Mouse (Mus musculus) frontal cortex, postnatal 10 days (tissue): ENCODE results near the gene Grb10.
A peak's percentile ranks its signal among the peaks of the same experiment; 100 is the strongest.

Experiments
- DNase-seq, 2 experiments: peaks; one replicate each; pipeline ENCODE4 v3.0.0; 2022; ENCODE audit warnings: low spot score in 2 of 2, mixed read lengths in 1 of 2

Grb10 gene

DNA sequence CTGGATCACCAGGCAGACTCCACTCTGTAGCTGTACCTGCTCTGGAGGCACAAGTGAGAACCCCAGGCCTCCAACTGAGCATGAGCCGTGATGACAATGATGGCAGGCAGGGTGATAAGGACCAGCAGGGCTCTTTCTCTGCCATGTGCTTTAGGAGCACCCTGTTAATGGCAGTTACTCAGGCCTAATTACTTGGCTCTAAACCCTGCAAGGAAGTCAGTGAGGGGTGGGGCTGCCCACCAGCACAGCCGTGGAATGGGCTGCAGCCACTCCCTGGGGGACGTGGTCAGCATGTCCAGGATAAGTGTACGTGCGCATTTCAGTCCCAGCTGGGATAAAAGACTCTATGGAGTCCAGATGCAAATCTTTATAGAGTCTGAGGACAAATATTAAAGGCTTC lies 5.7 kb downstream of the Grb10 start:
- DNase-seq = no peak

DNA sequence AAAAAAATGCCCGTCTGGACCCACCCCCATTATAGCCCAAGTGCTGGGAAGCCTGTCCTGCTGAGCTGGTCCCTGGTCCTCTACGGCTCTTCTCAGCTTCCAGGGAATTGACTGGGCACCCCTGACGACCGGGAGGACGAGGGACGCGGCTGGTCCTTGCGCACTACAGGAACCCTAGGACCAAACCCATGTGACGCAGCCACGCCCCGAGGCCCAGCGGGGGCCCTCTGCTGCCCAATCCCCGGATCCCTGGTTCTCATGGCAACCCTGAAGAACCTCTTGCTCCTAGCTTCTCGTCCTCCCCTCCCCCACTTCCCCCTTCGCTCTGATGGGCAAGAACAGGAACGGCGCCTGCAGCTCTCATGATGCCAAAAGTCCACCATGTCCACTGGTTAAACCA lies 11.8 kb downstream of the Grb10 start:
- DNase-seq = peak; percentile 62 to 77

DNA sequence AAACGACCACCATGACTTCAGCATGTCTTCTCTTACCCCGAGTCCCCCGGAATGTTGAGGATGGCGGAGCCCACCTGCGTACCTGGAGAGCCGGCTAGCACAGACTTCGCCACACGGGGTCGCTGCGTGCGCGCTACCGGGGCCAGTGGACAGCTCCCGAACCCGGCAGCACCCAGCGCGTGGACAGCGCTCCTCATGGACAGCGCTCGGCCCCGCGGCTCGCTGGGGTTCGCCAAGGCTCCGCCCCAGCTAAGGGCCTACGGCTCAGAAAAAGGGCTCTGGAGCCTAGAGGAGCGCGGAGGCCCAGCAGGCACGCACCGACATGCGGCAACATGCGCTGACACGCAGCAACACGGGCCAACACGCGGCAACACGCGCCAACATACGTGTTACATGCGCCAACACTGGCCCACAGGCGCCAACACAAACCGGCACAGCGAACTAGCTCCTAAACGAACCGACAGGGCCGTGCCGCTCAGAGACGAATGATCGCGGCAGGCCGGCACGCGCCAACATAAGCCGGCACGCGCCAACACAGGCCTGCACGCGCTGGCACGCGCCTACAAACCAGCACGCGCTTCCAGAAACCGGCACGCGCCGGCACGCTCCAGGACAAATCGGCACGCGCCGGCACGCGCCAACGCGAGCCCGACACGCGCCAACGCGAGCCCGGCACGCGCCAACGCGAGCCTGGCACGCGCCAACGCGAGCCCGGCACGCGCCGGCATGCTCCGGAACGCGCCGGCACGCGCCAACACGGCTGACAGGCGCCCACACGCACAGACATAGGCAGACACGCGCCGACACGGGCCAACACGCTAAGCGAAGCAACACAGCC lies 12.5 kb downstream of the Grb10 start:
- DNase-seq = peak; percentile 56 to 71

DNA sequence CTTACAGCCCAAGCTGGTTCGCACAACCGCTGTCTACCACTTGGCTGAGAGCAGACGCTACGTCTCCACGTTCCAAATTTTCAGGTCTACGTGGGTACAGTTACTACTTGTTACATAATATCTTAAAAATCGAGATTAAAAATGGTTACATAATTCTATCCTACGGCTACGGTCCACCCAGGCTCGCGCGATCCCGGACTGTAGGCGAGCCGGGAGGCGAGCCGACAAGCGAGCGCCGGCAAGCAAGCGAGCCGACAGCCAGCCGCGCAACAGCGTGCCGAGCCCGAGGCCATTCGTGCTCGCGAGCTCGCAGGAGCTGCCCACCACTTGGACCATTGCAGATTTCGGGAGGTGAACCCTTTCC lies 13.1 kb downstream of the Grb10 start:
- DNase-seq = no peak

DNA sequence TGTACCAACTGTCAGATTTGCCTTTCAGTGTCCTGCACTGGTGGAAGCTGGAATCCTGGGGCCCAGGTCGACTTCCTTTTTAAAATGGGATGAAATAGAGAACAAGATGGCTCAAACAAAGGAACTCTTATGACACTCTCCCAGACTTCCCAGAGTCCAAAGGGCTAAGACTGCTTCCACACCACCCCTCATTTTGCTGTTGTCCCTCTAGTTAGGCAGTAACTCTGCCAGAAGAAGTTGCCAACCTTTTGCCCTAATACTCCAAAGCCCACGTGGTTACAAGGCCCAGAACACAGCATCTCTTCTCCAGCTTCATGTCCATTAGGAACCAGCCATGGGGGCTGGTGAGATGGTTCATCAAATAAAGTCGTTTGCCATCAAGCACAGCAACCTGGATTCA lies 15.4 kb downstream of the Grb10 start:
- DNase-seq = no peak

DNA sequence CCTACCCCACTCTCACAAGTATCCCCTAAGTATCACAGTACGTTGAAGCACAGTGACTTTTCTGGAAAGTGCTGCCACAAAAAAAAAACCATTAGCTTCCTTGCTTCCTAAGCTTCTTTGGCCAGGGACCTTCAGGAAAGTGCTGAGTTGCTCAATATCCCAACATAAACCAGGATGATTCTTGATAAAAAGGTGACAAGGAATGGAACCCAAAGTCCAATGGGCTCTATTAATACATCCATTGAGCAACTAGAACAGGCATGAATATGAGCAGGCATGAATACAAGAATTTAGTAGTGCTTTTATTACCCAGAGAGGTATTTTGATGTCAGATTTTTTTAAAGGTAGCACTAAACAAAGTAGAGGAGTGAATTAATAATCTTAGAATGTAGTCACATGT lies 18.8 kb downstream of the Grb10 start:
- DNase-seq = no peak

DNA sequence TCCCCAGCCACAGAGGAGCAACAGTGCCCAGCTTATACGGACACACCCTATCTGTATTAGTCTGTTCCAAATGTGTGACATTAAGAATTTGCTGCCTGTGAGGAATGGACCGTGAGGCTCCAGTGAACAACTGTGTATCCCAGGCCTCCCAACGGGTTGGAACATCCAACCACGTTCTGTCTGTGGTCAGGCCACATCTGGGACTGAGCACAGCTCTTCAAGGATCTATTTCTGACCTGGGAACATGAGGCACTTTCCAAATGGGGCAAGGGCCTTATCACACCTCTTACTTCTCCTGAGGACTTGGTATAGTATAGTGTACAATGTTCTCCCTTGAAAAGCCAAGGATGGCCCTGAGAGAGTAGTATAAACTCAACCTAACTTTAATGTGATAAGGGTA lies 19.9 kb downstream of the Grb10 start:
- no peak for DNase-seq

DNA sequence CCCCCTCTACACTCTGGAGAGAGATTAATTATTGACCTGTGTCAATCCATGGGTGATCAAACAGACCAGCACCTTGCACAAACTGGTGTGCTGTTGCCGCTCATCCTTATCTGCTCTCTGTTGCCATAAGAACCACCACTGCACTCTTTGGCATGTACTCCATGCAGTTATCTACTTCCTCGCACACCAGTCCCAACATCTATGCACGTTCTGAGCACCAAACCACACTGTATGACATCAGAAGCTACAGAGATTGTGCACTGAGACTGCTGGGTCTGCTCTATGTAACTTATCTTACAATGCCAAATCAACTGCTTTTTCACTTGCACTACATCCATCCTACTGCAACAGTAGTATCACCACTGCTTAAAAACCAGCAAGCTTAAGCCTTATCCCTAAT lies 28.4 kb downstream of the Grb10 start:
- no peak for DNase-seq

DNA sequence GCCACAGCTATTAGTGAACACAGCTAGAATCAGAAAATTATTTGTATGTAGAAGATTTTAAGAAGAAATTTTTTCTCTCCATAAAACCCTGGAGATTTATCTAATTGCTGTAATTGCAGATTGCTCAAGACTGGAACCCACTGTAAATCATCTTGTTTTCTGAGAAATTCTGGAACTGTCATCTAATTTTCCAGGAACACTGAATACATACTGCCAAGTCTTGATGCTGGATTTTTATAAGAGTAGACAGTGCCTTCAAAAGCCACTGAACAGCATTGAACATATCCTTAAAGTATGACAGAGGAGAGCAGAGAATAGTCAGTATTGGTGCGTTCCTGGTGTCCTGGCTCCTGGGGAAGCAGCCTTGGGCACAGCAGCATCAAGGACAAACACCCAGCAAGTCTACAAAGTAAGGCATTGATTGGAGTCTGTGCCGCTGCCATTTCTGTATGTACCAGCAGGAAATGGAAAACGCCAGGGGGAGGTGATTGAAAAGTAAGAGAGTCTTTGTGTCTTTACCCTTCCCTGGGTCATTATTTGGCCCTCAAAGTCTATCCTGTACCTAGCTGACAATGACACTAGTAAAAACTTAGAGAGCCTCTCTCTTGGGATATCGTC lies 38.1 kb downstream of the Grb10 start:
- DNase-seq = no peak

DNA sequence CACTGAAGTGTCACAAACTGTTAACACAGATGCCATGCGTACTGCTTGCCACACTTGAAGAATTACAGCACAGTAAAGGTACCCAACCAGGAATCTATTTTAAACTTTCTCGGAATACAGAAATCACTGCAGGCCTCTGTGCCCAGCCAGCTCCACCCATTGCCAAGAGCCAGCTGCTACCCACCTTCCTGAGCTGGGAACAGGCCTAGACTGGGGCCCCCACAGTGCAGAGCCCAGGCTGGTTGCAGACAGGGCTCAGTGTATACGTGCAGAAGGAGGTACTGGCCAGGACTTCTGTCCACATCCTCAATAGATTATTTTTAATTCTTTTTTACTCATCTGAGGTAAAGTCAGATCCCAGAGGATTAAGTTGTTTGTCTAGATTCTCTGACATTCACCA lies 39.6 kb downstream of the Grb10 start:
- DNase-seq = no peak

DNA sequence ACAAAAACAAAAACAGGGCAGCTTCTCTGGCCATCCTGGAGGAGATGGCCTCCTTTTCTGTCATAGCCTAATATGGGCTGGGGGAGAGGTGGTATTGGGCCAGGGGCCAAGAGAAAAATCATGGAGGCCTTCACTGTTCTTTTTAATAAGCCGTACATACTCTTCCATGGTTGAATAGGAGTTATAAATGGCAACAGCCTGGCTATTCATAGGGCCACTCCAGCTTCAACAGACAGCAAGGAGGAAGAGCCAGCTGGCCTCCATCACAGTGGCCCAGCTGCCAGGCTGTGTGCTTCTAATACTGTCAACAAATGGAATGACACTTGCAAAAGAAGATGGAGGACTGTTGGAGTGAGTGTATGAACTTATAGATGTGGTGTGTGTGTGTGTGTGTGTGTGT lies 41.4 kb downstream of the Grb10 start:
- peak in 1 of 2 experiments; percentile 7 for DNase-seq

DNA sequence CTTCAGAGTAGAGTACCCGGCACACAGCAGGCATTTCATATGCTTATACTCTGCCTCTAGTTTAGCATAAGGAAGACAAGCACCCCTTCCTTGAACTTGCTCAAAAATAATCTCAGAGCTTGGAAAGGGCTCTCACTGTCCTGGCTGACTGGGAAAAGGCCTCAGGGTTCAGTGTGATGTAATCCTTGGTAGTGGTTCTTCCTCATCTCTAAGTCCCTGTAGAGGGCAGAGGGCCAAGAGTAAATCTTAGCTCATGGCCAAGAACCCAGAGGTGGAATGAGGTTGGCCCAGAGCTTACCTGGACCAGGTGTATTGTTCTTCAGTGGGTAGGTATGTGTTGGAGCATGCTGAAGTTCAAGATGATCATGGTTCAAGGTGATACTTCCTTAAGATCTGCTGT lies 43.1 kb downstream of the Grb10 start:
- DNase-seq = no peak

DNA sequence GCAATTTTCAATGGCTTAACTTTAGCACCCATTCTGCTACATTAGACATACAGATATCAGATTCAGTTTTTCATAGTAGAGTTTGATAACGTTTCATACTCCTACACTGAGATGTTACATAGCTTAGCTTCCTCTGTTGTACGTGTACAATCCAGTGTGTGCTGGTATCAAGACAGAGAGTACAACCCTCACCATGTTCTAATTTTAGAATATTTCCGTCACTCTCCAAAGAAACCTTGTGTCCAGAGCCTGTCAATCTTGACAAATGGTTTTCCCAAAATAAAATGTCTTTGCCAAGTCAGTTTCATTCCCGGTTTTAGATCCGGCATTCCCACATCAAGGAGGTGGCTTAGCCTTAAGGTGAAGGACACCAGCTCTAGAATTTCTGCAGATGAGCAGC lies 44.7 kb downstream of the Grb10 start:
- DNase-seq = no peak

DNA sequence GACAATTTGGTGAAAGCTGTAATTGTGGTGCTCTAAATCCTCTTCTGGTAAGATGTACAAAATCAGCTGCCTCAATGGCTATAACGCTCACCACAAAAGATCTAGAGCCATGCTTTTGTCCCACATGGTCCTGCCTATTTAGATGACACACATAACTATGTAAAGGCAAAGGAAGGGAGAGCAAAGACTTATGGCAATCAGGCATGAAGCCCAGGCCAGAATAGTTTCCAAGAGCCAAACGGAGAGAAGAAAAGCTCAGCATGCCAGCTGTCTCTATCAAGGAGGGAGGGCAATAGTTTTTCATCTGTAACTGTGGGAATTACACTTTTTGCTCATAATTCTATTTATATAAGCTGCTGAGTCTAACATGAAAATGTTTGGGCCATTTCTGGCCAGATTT lies 45.3 kb downstream of the Grb10 start:
- no peak for DNase-seq

DNA sequence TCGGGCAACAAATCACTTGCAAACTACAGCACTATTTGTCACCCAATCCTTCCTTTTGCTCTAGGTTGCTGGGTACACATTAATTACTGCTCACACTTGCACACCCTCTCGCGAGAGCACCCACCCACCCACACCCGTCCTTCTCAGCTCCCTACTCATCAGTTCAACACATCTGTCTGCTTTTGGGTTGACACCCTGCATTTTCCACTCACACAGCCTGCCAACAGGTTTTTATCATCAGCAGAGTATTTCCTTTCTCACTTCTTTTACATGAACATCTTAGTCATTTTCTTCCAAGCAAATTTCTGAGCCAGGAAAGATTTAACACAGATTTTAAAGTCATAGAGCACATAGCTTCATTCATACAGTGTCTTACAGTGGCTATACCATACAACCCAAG lies 48.6 kb downstream of the Grb10 start:
- no peak for DNase-seq

DNA sequence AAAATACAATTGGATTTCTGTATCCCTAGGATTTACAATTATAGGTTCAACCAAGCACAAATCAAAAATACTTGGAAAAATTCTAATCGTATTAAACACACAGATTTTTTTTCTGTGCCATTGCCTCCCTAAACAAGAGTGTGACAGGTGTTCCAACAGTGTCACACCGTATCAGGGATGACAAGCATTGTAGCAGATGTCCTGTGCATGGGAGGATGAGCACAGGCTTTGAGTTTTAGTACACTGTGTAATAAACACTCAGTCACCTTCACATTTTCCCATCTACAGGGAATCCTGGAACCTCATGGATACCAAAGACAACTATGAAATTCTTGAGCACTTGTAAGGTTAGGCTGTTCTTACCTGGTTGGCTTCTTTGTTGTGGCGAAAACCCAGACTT lies 51.2 kb downstream of the Grb10 start:
- no peak for DNase-seq

DNA sequence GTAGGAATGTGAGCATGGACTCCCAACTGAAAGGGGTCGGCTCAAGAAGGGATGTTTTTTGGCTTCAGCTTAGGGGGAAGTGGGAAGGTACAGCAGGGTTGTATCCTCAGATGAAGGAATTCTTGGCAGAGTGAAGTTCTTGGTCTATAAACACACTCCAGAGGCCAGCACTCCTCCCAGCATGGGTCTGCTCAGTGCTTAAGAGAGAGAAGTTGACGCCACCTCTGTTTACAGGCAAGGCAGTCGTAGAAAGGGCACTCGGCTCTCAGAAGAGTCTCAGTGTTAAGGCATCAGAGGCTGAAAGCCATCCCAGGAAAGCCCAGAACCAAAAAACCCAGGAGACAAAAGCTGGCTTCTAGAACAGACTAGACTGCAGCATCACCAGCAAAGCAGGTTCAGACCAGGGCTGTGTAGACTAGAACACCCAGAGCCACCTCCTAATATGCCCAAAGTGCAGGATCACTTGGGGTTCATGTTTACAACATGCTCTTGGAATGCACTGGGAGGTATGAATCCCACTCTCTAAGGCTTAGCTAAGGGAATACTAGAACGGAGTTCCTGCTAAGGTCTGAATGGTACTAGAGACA lies 59.8 kb downstream of the Grb10 start:
- DNase-seq = no peak

DNA sequence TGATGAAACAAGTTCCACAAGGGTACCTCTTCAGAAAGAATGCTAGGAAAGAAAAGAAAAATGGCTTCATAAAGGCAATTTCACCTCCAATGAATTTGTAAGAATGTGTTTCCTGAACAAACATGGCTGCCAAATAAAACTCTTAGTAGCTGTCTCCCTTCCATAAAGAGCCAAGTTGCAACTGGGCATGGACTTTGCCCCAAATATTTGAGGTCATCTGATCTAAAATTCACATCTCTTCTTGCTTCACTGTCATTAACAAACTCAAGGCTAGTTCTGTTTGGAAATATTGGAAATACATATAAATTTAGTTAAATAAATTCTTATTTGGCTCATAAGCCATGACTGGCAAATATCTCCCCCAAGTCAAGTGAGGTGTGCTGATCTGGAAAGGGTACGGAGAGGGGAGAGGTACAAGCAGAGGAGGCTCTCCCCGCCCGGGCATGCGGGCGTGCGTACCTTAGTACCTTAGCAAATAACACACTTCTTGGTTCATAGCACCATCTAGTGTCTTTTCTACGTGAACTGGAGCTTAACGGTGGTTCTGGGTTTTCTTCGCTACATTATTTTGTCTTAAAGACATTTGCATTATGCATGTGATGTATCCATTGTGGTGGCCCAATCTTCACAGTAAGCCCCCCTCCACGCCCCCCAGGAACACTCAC lies 63.8 kb downstream of the Grb10 start:
- DNase-seq = no peak

DNA sequence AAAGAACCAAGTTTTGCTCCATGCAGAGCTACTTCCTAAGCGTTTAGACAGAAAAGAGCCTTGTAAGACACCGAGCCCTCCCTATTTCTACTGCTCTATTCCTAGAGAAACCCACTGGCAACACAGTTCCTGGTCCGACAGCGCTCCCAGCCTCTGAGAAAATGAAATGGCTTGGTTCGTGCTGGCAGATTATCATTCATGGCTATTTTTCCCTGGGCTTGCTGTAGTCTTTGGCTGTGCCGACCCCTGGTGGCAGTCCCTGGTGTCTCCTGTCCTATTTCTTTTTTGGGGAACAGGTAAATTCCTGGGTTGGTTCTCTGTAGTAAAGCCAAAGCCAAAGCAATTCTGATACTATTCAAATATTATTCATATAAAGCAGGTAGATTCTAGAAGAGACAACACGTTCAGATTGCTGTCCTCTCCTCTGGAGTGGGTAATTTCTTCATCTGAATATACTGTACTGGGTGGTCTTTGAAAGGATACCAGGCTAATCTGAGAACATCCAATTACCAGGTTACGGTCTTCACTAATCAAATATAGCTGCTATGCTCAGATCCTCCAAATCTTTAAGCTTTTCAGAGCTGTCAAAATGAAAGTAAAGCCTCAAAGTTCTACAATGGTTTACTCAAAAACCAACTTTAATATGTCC lies 65.0 kb downstream of the Grb10 start:
- DNase-seq = peak; percentile 54 to 64

DNA sequence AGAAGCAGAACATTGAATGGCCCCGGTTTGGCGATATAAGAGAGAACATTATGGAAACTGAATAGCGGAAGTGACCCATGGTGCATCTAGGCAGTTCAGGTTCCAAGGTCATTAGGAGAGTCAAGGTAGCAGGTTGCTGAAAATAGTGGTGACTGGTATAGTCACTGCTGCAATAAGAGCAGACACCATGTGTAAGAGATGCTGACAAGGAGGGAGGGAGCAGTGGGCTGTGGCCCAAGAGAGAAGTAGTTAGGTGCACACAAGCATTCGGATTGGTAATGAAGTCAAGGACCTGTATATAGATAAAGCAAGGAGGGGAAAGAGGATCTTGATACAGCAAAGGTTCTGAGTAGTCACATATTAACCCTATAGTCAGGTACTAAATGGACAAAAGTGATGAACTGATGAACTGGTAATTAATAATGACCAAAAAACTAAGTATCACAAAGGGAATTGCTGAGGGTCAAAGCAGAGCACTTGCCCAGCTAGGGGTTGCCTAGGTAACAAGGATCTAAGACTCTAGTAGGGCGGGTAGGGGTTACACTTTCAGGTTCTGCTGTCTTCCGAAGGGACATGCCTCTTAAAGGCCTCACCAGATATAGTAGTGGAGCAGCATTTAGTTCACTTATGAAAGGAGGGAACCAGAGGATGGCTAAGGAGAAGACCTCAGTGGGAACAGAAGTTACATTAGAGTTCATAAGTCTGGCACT lies 65.9 kb downstream of the Grb10 start:
- DNase-seq = no peak

DNA sequence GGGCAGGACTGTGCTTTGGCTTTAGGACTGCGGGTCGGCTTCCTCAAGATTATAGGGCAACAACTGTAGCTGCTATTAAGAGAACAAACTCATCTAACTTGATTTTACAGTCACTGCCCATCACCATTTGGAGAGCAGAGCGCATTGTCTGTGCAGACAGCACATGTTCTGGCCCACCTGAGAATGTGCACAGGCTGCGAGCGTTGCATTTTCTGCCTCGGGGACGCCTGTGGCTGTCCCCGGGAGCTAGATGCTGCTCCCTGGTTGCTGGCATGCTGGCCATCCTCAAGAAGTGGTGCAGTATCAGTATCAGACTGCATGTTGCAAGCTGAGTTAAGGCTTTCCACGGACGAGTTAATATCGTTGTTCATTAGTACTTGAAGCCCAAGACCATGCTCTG lies 68.2 kb downstream of the Grb10 start:
- DNase-seq = no peak

DNA sequence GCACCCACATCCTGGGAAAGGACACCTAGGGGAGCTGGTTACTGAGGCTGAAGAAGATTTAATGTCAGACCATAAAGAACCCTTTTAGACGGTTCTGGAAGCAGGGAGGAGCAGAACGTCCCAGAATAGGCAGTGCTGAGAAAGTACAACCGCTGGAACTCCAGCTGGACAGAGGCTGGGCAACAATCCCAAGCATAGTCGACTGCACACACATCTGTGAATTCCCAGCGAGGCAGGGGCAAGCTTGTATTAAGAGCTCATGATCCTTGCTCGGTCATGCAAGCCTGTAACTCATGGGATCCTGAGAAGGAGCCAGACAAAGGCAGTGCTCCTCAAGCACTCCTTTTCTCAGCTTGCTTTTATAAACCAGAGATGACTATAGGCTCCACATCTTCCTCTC lies 69.7 kb downstream of the Grb10 start:
- no peak for DNase-seq
